Mouse (Mus musculus) thymus, postnatal 25 days (tissue): ENCODE measurements around the gene Haus8.
"Not testable (repeated sequence)": the region's sequence is repeated elsewhere in the genome, so short reads cannot be mapped to it uniquely, and the experiment has no call there.

Experiments used
- DNase-seq: peaks from one replicate; pipeline ENCODE4 v3.0.0; 2022

Gene Haus8

GRCm38 (mm10) chr8:71281731-71282130 lies 9.0 kb upstream of the Haus8 start:
- not testable (repeated sequence) for DNase-seq

GRCm38 (mm10) chr8:71279409-71279808 lies 6.7 kb upstream of the Haus8 start:
- DNase-seq = not testable (repeated sequence)

- no peak for DNase-seq
Observed at GRCm38 (mm10) chr8:71276166-71276565, 3.4 kb upstream of the Haus8 start.

- no peak for DNase-seq
Observed at GRCm38 (mm10) chr8:71274478-71274877, 1.7 kb upstream of the Haus8 start.

- DNase-seq = peak; percentile 73
Observed at GRCm38 (mm10) chr8:71273151-71273510, 397 bp upstream of the Haus8 start.

- no peak for DNase-seq
Observed at GRCm38 (mm10) chr8:71271630-71272029, 1.1 kb downstream of the Haus8 start.

GRCm38 (mm10) chr8:71268286-71268685 lies 4.4 kb downstream of the Haus8 start:
- not testable (repeated sequence) for DNase-seq

- no peak for DNase-seq
Observed at GRCm38 (mm10) chr8:71267690-71268089, 5.0 kb downstream of the Haus8 start.

- DNase-seq = peak; percentile 25
Observed at GRCm38 (mm10) chr8:71261234-71261633, 11.5 kb downstream of the Haus8 start.

- no peak for DNase-seq
Observed at GRCm38 (mm10) chr8:71256545-71257232, 16.0 kb downstream of the Haus8 start.

- DNase-seq = no peak
Observed at GRCm38 (mm10) chr8:71248203-71248602, 24.5 kb downstream of the Haus8 start.

- no peak for DNase-seq
Observed at GRCm38 (mm10) chr8:71242757-71243156, 30.0 kb downstream of the Haus8 start.

- DNase-seq = peak; percentile 5
Observed at GRCm38 (mm10) chr8:71224560-71224959, 48.2 kb downstream of the Haus8 start.

- DNase-seq = not testable (repeated sequence)
Observed at GRCm38 (mm10) chr8:71214266-71214665, 58.5 kb downstream of the Haus8 start.

- peak; percentile 23 for DNase-seq
Observed at GRCm38 (mm10) chr8:71205541-71205967, 67.2 kb downstream of the Haus8 start.
